Mouse (Mus musculus) intestine, embryonic 15.5 days (tissue): Measurements from ENCODE around the gene Hes2. TPM values are rescaled to one million over a fixed set of nuclear protein-coding genes. Genes with fewer than 3 reads are reported as not detected.

Source experiments
- ATAC-seq: fragments of 200-750 bp; cut with Nextera tagmentation; 2 replicates; pipeline ENCODE4 v1.8.0; 2017; ENCODE audit warnings: moderate TSS enrichment, moderate library complexity
- H3K27ac ChIP-seq: fragments of 300-500 bp; sonication (generic); 2 replicates; pipeline ENCODE4 v1.5.1; 2015; ENCODE audit warnings: mild to moderate bottlenecking, inconsistent platforms
- H3K27me3 ChIP-seq: fragments of 300-500 bp; sonication (generic); replicated peaks from 2 replicates; pipeline ENCODE4 v1.6.1; 2015; ENCODE audit warnings: inconsistent platforms
- H3K36me3 ChIP-seq: fragments of 300-500 bp; sonication (generic); 2 replicates; pipeline ENCODE4 v1.6.1; 2015; ENCODE audit warnings: inconsistent platforms
- H3K4me1 ChIP-seq: fragments of 300-500 bp; sonication (generic); replicated peaks from 2 replicates; pipeline ENCODE4 v1.6.1; 2015; ENCODE audit warnings: inconsistent platforms
- H3K4me2 ChIP-seq: fragments of 300-500 bp; sonication (generic); replicated peaks from 2 replicates; pipeline ENCODE4 v1.6.1; 2015; ENCODE audit warnings: mild to moderate bottlenecking, inconsistent platforms
- H3K4me3 ChIP-seq: fragments of 300-500 bp; sonication (generic); replicated peaks from 2 replicates; pipeline ENCODE4 v1.5.1; 2015; ENCODE audit warnings: inconsistent platforms
- H3K9ac ChIP-seq: fragments of 300-500 bp; sonication (generic); 2 replicates; pipeline ENCODE4 v1.6.1; 2015; ENCODE audit warnings: inconsistent platforms
- H3K9me3 ChIP-seq: fragments of 300-500 bp; sonication (generic); 2 replicates; pipeline ENCODE4 v1.6.1; 2016; ENCODE audit warnings: inconsistent platforms
- WGBS: fragments of 180-500 bp; shearing (Covaris S2); methylation state at CpG from one replicate; pipeline ENCODE4 v1.1.7; 2015; 5-methylcytosine and 5-hydroxymethylcytosine counted together
- polyA plus RNA-seq: library from polyadenylated mRNA; unstranded; fragments of >200 nt; fragmentation: Nextera tagmentation; extraction: Ambion mirVana; gene quantifications from 2 replicates; pipeline ENCODE4 v1.2.1, GENCODE M21; 2015

Hes2 gene
- polyA plus RNA-seq, 1 experiment from 2014 or later = 0.30 TPM

- H3K4me2 ChIP-seq = no peak overlapping the region
- H3K27me3 ChIP-seq = peaks cover 10% of the 10 kb centered on the region
- 87% methylated on average over 6 of the region's 6 CpGs for WGBS
- H3K4me1 ChIP-seq = no peaks in the 10 kb centered on the region
- no peak for ATAC-seq
- H3K9ac ChIP-seq = no peak overlapping the region
- no peaks in the 10 kb centered on the region for H3K36me3 ChIP-seq
- no peaks in the 10 kb centered on the region for H3K9me3 ChIP-seq
- no peak overlapping the region for H3K4me3 ChIP-seq
- H3K27ac ChIP-seq = no peak overlapping the region
These were observed 12.9 kb downstream of the Hes2 start for GRCm38 (mm10) chr4:152171543-152171942.

- Histone ChIP-seq H3K4me3 (no peak overlapping the region), H3K4me2 (no peak overlapping the region), H3K9ac (no peak overlapping the region), H3K36me3 (no peaks in the 10 kb centered on the region), H3K27me3 (peaks cover 10% of the 10 kb centered on the region), H3K27ac (no peak overlapping the region), H3K4me1 (0 out of 2 replicates have a peak, but pooled peaks cover 3% of the 10 kb centered on the region), H3K9me3 (no peaks in the 10 kb centered on the region)
- no peak for ATAC-seq
- WGBS = 0% methylated on average over 5 of the region's 5 CpGs
These were observed 14.4 kb downstream of the Hes2 start for GRCm38 (mm10) chr4:152173041-152173440.

GRCm38 (mm10) chr4:152173956-152174355 lies 15.3 kb downstream of the Hes2 start:
- H3K27ac ChIP-seq = no peak overlapping the region

GRCm38 (mm10) chr4:152176638-152177037 lies 18.0 kb downstream of the Hes2 start:
- no peaks in the 10 kb centered on the region for H3K9me3 ChIP-seq
- H3K4me1 ChIP-seq = peaks cover 10% of the 10 kb centered on the region
- no peak overlapping the region for H3K4me2 ChIP-seq
- no peak overlapping the region for H3K9ac ChIP-seq
- 61% methylated on average over 3 of the region's 3 CpGs for WGBS
- H3K27me3 ChIP-seq = peaks cover 18% of the 10 kb centered on the region
- no peak overlapping the region for H3K27ac ChIP-seq
- H3K36me3 ChIP-seq = no peaks in the 10 kb centered on the region
- H3K4me3 ChIP-seq = no peak overlapping the region
- no peak for ATAC-seq

More at GRCm38 (mm10) chr4:152173956-152174355, 15.3 kb downstream of the Hes2 start:
- Histone ChIP-seq H3K27me3 (peaks cover 10% of the 10 kb centered on the region), H3K9ac (no peak overlapping the region), H3K36me3 (no peaks in the 10 kb centered on the region), H3K9me3 (no peaks in the 10 kb centered on the region), H3K4me1 (peaks cover 10% of the 10 kb centered on the region), H3K4me2 (no peak overlapping the region), H3K4me3 (no peak overlapping the region)
- no peak for ATAC-seq
- WGBS = 72% methylated on average over 9 of the region's 9 CpGs

- H3K9ac ChIP-seq = peak overlapping the region; percentile 83
- no peaks in the 10 kb centered on the region for H3K36me3 ChIP-seq
- no peak for ATAC-seq
- WGBS = 62% methylated on average over 6 of the region's 6 CpGs
- no peaks in the 10 kb centered on the region for H3K9me3 ChIP-seq
- peaks cover 18% of the 10 kb centered on the region for H3K27me3 ChIP-seq
- no peak overlapping the region; the same call in 1 of the 2 replicates for H3K27ac ChIP-seq
- H3K4me2 ChIP-seq = peak overlapping the region; percentile 93
- H3K4me3 ChIP-seq = peak overlapping the region; percentile 68
- peaks cover 10% of the 10 kb centered on the region for H3K4me1 ChIP-seq
These were observed 18.5 kb downstream of the Hes2 start for GRCm38 (mm10) chr4:152177174-152177536.

GRCm38 (mm10) chr4:152177537-152178343 lies 19.1 kb downstream of the Hes2 start, which contains the start of gene Acot7:
Gene Acot7, plus strand, starts transcription at chr4:152178134.
- under 1% methylated on average over 102 of the region's 108 CpGs for WGBS
- ATAC-seq = peak; percentile 98

GRCm38 (mm10) chr4:152178344-152178864 lies 19.7 kb downstream of the Hes2 start:
- no peaks in the 10 kb centered on the region for H3K9me3 ChIP-seq

More at GRCm38 (mm10) chr4:152177537-152178343, 19.1 kb downstream of the Hes2 start, which contains the start of gene Acot7:
- no peaks in the 10 kb centered on the region for H3K36me3 ChIP-seq
- peak within 1 kb of the TSS; percentile 83 for H3K9ac ChIP-seq
- peaks cover 10% of the 10 kb centered on the region for H3K4me1 ChIP-seq
- H3K4me3 ChIP-seq = peak within 1 kb of the TSS; percentile 68
- H3K27me3 ChIP-seq = peaks cover 18% of the 10 kb centered on the region
- peak within 1 kb of the TSS; percentile 82 for H3K27ac ChIP-seq
- H3K4me2 ChIP-seq = peak within 1 kb of the TSS; percentile 93
- no peaks in the 10 kb centered on the region for H3K9me3 ChIP-seq

GRCm38 (mm10) chr4:152178916-152179705 lies 20.4 kb downstream of the Hes2 start:
- H3K9me3 ChIP-seq = no peaks in the 10 kb centered on the region
- H3K27ac ChIP-seq = no peak overlapping the region
- H3K4me1 ChIP-seq = peaks cover 10% of the 10 kb centered on the region
- H3K36me3 ChIP-seq = no peaks in the 10 kb centered on the region
- H3K27me3 ChIP-seq = peaks cover 11% of the 10 kb centered on the region
- no peak; the same call in 1 of the 2 replicates for ATAC-seq
- H3K4me2 ChIP-seq = peak overlapping the region; percentile 93
- 32% methylated on average over 16 of the region's 16 CpGs for WGBS
- peak overlapping the region; percentile 68 for H3K4me3 ChIP-seq
- H3K9ac ChIP-seq = peak overlapping the region; percentile 46

More at GRCm38 (mm10) chr4:152178344-152178864, 19.7 kb downstream of the Hes2 start:
- peak overlapping the region; percentile 68 for H3K4me3 ChIP-seq
- H3K36me3 ChIP-seq = no peaks in the 10 kb centered on the region
- ATAC-seq = peak; percentile 66
- WGBS = 1% methylated on average over 35 of the region's 35 CpGs
- H3K27ac ChIP-seq = no peak overlapping the region
- H3K4me2 ChIP-seq = peak overlapping the region; percentile 93
- peaks cover 10% of the 10 kb centered on the region for H3K4me1 ChIP-seq
- peak overlapping the region; percentile 46 for H3K9ac ChIP-seq
- peaks cover 17% of the 10 kb centered on the region for H3K27me3 ChIP-seq

- Histone ChIP-seq H3K27me3 (peaks cover 8% of the 10 kb centered on the region), H3K9me3 (no peaks in the 10 kb centered on the region), H3K4me1 (peaks cover 13% of the 10 kb centered on the region), H3K9ac (no peak overlapping the region), H3K27ac (no peak overlapping the region), H3K36me3 (no peaks in the 10 kb centered on the region), H3K4me2 (no peak overlapping the region), H3K4me3 (no peak overlapping the region)
- 89% methylated on average over 16 of the region's 16 CpGs for WGBS
- no peak for ATAC-seq
These were observed 21.4 kb downstream of the Hes2 start for GRCm38 (mm10) chr4:152179946-152180660.

- no peak for ATAC-seq
- no peak overlapping the region for H3K4me3 ChIP-seq
- H3K27me3 ChIP-seq = peaks cover 8% of the 10 kb centered on the region
- H3K27ac ChIP-seq = no peak overlapping the region
- WGBS = 85% methylated on average over 10 of the region's 10 CpGs
- H3K4me1 ChIP-seq = peaks cover 29% of the 10 kb centered on the region
- H3K4me2 ChIP-seq = no peak overlapping the region
- no peaks in the 10 kb centered on the region for H3K36me3 ChIP-seq
- no peak overlapping the region for H3K9ac ChIP-seq
- H3K9me3 ChIP-seq = no peaks in the 10 kb centered on the region
These were observed 23.5 kb downstream of the Hes2 start for GRCm38 (mm10) chr4:152182205-152182604.

- H3K27ac ChIP-seq = no peak overlapping the region
- no peaks in the 10 kb centered on the region for H3K9me3 ChIP-seq
- H3K4me3 ChIP-seq = no peak overlapping the region
- H3K4me2 ChIP-seq = no peak overlapping the region
- no peaks in the 10 kb centered on the region for H3K36me3 ChIP-seq
- 62% methylated on average over 7 of the region's 7 CpGs for WGBS
- H3K4me1 ChIP-seq = peaks cover 23% of the 10 kb centered on the region
- H3K9ac ChIP-seq = no peak overlapping the region
- ATAC-seq = no peak
- H3K27me3 ChIP-seq = peaks cover 5% of the 10 kb centered on the region
These were observed 25.8 kb downstream of the Hes2 start for GRCm38 (mm10) chr4:152184353-152185035.
